9 mouse cellular contexts compared by ENCODE assay signal in the genomic region with DNA sequence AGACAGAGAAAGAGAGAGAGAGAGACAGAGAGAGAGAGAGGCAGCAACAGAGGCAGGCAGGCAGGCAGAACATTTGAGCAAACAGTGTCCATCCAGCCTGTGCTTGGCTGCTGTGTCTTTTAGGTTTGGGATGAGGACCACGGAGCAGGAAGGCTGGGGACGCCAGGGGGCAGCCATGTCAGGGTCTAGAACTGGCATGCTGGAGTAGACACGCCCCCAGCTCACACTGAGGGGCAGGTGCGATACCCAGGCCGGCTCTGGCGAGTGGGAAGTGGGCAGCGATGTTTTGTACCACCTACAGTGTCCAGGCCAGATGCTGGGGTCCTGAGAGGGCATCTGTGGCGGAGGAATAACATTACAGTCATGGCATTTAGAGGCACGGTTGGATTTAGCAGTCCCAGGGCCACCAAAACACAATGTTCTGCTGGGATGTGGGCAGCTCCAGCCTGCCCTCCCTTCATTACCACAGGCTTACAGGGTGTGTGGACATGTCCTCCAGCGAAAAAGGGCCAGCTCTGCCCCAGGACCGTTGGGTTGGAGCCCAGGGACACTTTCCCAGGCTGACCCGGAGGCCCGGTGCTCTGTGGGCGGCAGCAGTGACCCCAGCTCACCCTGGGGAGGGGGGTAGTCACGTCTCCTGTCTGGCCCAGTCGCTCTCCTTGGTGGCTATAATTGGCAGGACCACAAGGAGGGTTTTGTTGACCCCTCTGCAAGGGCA.
A peak's percentile ranks its signal among the peaks of the same experiment; 100 is the strongest.
DNase-seq lines count a peak whose midpoint lies in the region; ATAC-seq and TF ChIP-seq lines count a peak whose summit lies in the region.
"Had no signal": no experiment of that assay in that cellular context is flagged by ENCODE, and none has a peak within 500 bp of the region (broad histone marks: within the 10 kb centered on the region; RNA-seq: fewer than 3 reads in every experiment).

No protein-coding gene starts in this region.

- H3K4me3 ChIP-seq in embryonic fibroblast, embryonic 13.5 days (ENCODE audit: insufficient read depth, low read length) = no peak overlapping the region
- no peak overlapping the region for H3K4me3 ChIP-seq in neural tube, embryonic 11.5 days (ENCODE audit: low read depth, low read length)
- H3K4me3 ChIP-seq: liver, embryonic 13.5 days had no signal

- no peaks in the 10 kb centered on the region for H3K4me1 ChIP-seq in embryonic fibroblast, embryonic 13.5 days (ENCODE audit: control insufficient read depth, insufficient read depth, low read length)
- peaks cover 7% of the 10 kb centered on the region; the same call in 1 of the 2 replicates for H3K4me1 ChIP-seq in neural tube, embryonic 11.5 days (ENCODE audit: control insufficient read depth, insufficient read depth, low read length)
- H3K4me1 ChIP-seq: liver, embryonic 13.5 days had no signal

- TF ChIP-seq CTCF in embryonic fibroblast, embryonic 13.5 days (IDR thresholded peaks at IDR 0.05; ENCODE audit: borderline replicate concordance, insufficient read depth, low read length) = peak; percentile 44; the same call in 1 of the 2 replicates

- H3K9ac ChIP-seq in neural tube, embryonic 11.5 days (ENCODE audit: low read length) = no peak overlapping the region
- H3K9ac ChIP-seq: liver, embryonic 13.5 days had no signal

- H3K4me2 ChIP-seq in neural tube, embryonic 11.5 days (ENCODE audit: low read depth) = no peak overlapping the region
- H3K4me2 ChIP-seq: liver, embryonic 13.5 days had no signal

- no peaks in the 10 kb centered on the region for H3K36me3 ChIP-seq in neural tube, embryonic 11.5 days (ENCODE audit: control insufficient read depth, insufficient read depth, low read length)
- H3K36me3 ChIP-seq: liver, embryonic 13.5 days had no signal

- H3K9me3 ChIP-seq in neural tube, embryonic 11.5 days (ENCODE audit: control insufficient read depth, low read length) = no peaks in the 10 kb centered on the region
- H3K9me3 ChIP-seq: liver, embryonic 13.5 days had no signal

- peak; percentile 31 to 48 for DNase-seq in layer of hippocampus, postnatal 10 days (ENCODE audit: low spot score in 2 of 2)
- no peak for DNase-seq in layer of hippocampus, adult 18-20 months (ENCODE audit: low spot score in 2 of 2)
- DNase-seq in adrenal gland, postnatal 14 days = peak; percentile 55
- peak; percentile 58 for DNase-seq in kidney, postnatal 14 days
- peak; percentile 70 for DNase-seq in neural tube, embryonic 11.5 days (ENCODE audit: low spot score)
- DNase-seq in layer of hippocampus, adult 9-11 months = no peak
- no peak for DNase-seq in T-cell, adult 2 months (ENCODE audit: low spot score)
- DNase-seq: liver, embryonic 13.5 days had no signal

- 23% methylated on average over 16 of the region's 16 CpGs for WGBS in neural tube, embryonic 11.5 days

- peak; percentile 72 for ATAC-seq in neural tube, embryonic 11.5 days (ENCODE audit: insufficient read depth, low FRiP score, low TSS enrichment)

- H3K27ac ChIP-seq in embryonic fibroblast, embryonic 13.5 days (ENCODE audit: insufficient read depth, low read length) = no peak overlapping the region
- H3K27ac ChIP-seq in neural tube, embryonic 11.5 days (ENCODE audit: low read depth, low read length) = no peak overlapping the region
- H3K27ac ChIP-seq: liver, embryonic 13.5 days had no signal

- no peak for TF ChIP-seq POLR2A in embryonic fibroblast, embryonic 13.5 days (IDR thresholded peaks at IDR 0.05; ENCODE audit: low read depth, low read length)

- H3K27me3 ChIP-seq in neural tube, embryonic 11.5 days (ENCODE audit: control insufficient read depth, insufficient read depth, low read length) = no peaks in the 10 kb centered on the region
- H3K27me3 ChIP-seq: liver, embryonic 13.5 days had no signal

Comparison
In these comparisons a context has a peak if more than half of its experiments do, and no peak if none do; other contexts are left out.
1. DNase-seq: peak in layer of hippocampus, postnatal 10 days (2 of 2), adrenal gland, postnatal 14 days (single experiment), kidney, postnatal 14 days (single experiment) and neural tube, embryonic 11.5 days (single experiment); none in layer of hippocampus, adult 18-20 months (0 of 2), layer of hippocampus, adult 9-11 months (single experiment) and T-cell, adult 2 months (single experiment).